Comparison of ENCODE assay signal across 8 mouse cellular contexts in the genomic region with DNA sequence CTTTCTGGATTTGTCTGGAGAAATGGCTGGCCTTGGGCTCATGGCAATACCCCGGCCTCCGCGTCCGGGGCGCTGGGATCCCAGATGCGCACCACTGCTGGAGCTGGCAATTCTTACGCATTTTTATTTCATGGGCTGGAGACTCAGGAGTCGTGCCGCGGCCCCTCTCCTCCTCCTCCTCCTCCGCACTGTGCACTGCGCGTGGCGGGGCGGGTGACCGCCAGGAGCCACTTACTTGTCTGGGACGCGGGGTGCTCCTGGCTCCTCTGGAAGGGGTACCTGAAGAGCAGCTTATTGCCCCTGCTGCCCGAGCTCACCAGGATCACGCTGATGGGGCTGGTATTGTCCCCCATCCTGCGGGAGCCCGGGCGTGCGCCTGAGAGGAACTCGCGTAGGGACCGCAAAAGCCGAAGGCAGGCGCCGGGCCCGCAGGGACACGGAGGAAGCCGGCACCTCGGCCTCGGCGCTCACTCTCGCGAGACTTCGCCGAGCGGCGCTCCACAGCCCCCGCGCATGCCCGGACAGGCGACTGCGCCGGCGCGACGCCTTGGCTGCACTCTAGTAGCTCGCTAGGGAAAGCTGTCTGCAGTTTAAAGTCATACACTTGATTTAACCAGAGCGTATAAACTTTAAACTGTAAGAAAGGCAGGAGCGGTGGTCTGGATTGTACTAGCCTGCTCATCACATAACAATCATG. TPM values are rescaled to one million over a fixed set of nuclear protein-coding genes. Genes with fewer than 3 reads are reported as not detected.
DNase-seq lines count a peak whose midpoint lies in the region; ATAC-seq and TF ChIP-seq lines count a peak whose summit lies in the region.

Gene Nprl3, minus strand, starts transcription at position 520 of the 697 bp plus-strand sequence.

- ATAC-seq in erythroblast, adult 5-6 weeks (replicated peaks; ENCODE audit: low FRiP score, poor library complexity, severe bottlenecking) = peak; percentile 54
- peak; percentile 91 for ATAC-seq in heart, embryonic 11.5 days (replicated peaks; ENCODE audit: insufficient number of reproducible peaks, low FRiP score, low TSS enrichment)
- peak; percentile 99 for ATAC-seq in kidney, embryonic 16.5 days (ENCODE audit: low FRiP score, low TSS enrichment)

- H3ac ChIP-seq in myocyte (ENCODE audit: control insufficient read depth, insufficient read length) = peak within 1 kb of the TSS; percentile 58

- peak within 1 kb of the TSS; percentile 77 for H3K4me2 ChIP-seq in heart, embryonic 11.5 days
- peak within 1 kb of the TSS; percentile 72 for H3K4me2 ChIP-seq in kidney, embryonic 16.5 days (replicated peaks; ENCODE audit: low read depth, low read length)
- H3K4me2 ChIP-seq in myocyte (ENCODE audit: low read depth) = peak within 1 kb of the TSS; percentile 99

- DNase-seq in A20 (ENCODE audit: low read depth, low spot score) = peak; percentile 96
- DNase-seq in brain, adult 2 months (ENCODE audit: low read depth, low spot score) = peak; percentile 97
- DNase-seq in liver, adult 2 months (ENCODE audit: extremely low read depth, low read depth, low spot score) = peak; percentile 74
- peak; percentile 96 for DNase-seq in splenic B cell, adult 2 months (ENCODE audit: low read depth, low spot score)

- no peaks in the 10 kb centered on the region for H3K27me3 ChIP-seq in heart, embryonic 11.5 days (ENCODE audit: control insufficient read depth, insufficient read depth, low read length)
- peaks cover 3% of the 10 kb centered on the region; the same call in 1 of the 2 replicates for H3K27me3 ChIP-seq in kidney, embryonic 16.5 days (ENCODE audit: insufficient read depth, low read length)
- H3K27me3 ChIP-seq in liver, adult 2 months (ENCODE audit: control insufficient read depth, insufficient read depth, low read length) = no peaks in the 10 kb centered on the region
- H3K27me3 ChIP-seq in myocyte (ENCODE audit: control insufficient read depth, insufficient read depth, insufficient read length) = no peaks in the 10 kb centered on the region
- no peaks in the 10 kb centered on the region for H3K27me3 ChIP-seq in splenic B cell, adult 2 months (ENCODE audit: control insufficient read depth, insufficient read depth, low read length, poor library complexity, severe bottlenecking)

- under 1% methylated on average over 54 of the region's 54 CpGs for WGBS in heart, embryonic 11.5 days (ENCODE audit: insufficient replicate concordance)
- under 1% methylated on average over 54 of the region's 54 CpGs for WGBS in kidney, embryonic 16.5 days
- WGBS in liver, adult 2 months = under 1% methylated on average over 54 of the region's 54 CpGs

- peak within 1 kb of the TSS; percentile 87 for H3K4me3 ChIP-seq in heart, embryonic 11.5 days (ENCODE audit: low read depth, low read length)
- peak within 1 kb of the TSS; percentile 87 for H3K4me3 ChIP-seq in kidney, embryonic 16.5 days (ENCODE audit: low read length)
- peak within 1 kb of the TSS; percentile 97 for H3K4me3 ChIP-seq in liver, adult 2 months (ENCODE audit: insufficient read depth, low read depth, low read length)
- peak within 1 kb of the TSS; percentile 61 for H3K4me3 ChIP-seq in myocyte

- TF ChIP-seq CTCF in liver, adult 2 months (IDR thresholded peaks at IDR 0.05; ENCODE audit: low read depth, low read length) = no peak

- TF ChIP-seq POLR2A in liver, adult 2 months (IDR thresholded peaks at IDR 0.05; ENCODE audit: extremely low read depth, insufficient read depth, low read length) = peak; percentile 79
- peak; percentile 96 for TF ChIP-seq POLR2A in myocyte (IDR thresholded peaks at IDR 0.05; ENCODE audit: insufficient read length, low read depth)

- peak within 1 kb of the TSS; percentile 98 for H3K9ac ChIP-seq in heart, embryonic 11.5 days (ENCODE audit: low read depth, low read length)
- peak within 1 kb of the TSS; percentile 94 for H3K9ac ChIP-seq in kidney, embryonic 16.5 days (replicated peaks; ENCODE audit: low read length)
- H3K9ac ChIP-seq in liver, adult 2 months (ENCODE audit: low read depth, low read length) = peak within 1 kb of the TSS; percentile 91

- peaks cover 9% of the 10 kb centered on the region; the same call in 1 of the 2 replicates for H3K79me2 ChIP-seq in liver, adult 2 months (ENCODE audit: control insufficient read depth, insufficient read depth, low read length)
- H3K79me2 ChIP-seq in myocyte (ENCODE audit: control insufficient read depth, insufficient read depth) = peaks cover 28% of the 10 kb centered on the region

- no peaks in the 10 kb centered on the region for H3K36me3 ChIP-seq in heart, embryonic 11.5 days (ENCODE audit: control insufficient read depth, insufficient read depth, low read length)
- no peaks in the 10 kb centered on the region for H3K36me3 ChIP-seq in kidney, embryonic 16.5 days (ENCODE audit: insufficient read depth, low read length)
- no peaks in the 10 kb centered on the region; the same call in 1 of the 2 replicates for H3K36me3 ChIP-seq in liver, adult 2 months (ENCODE audit: control insufficient read depth, insufficient read depth, low read length)
- no peaks in the 10 kb centered on the region for H3K36me3 ChIP-seq in myocyte (ENCODE audit: control insufficient read depth, insufficient read depth)
- peaks cover 1% of the 10 kb centered on the region; the same call in 1 of the 2 replicates for H3K36me3 ChIP-seq in splenic B cell, adult 2 months (ENCODE audit: control insufficient read depth, insufficient read depth, low read length, poor library complexity, severe bottlenecking)

- peaks cover 7% of the 10 kb centered on the region; the same call in 1 of the 2 replicates for H3K4me1 ChIP-seq in heart, embryonic 11.5 days (ENCODE audit: control insufficient read depth, insufficient read depth, low read length)
- H3K4me1 ChIP-seq in kidney, embryonic 16.5 days (ENCODE audit: insufficient read depth, low read length) = peaks cover 15% of the 10 kb centered on the region
- H3K4me1 ChIP-seq in liver, adult 2 months (ENCODE audit: control insufficient read depth, insufficient read depth, low read length) = no peaks in the 10 kb centered on the region; the same call in 1 of the 2 replicates

- H3K27ac ChIP-seq in heart, embryonic 11.5 days (ENCODE audit: low read depth, low read length) = peak within 1 kb of the TSS; percentile 96
- H3K27ac ChIP-seq in kidney, embryonic 16.5 days (ENCODE audit: low read length) = peak within 1 kb of the TSS; percentile 96
- peak within 1 kb of the TSS; percentile 73 for H3K27ac ChIP-seq in liver, adult 2 months (replicated peaks; ENCODE audit: insufficient read depth, low read depth, low read length)

- H3K9me3 ChIP-seq in heart, embryonic 11.5 days (replicated peaks; ENCODE audit: control insufficient read depth, low read length) = no peaks in the 10 kb centered on the region
- H3K9me3 ChIP-seq in kidney, embryonic 16.5 days (ENCODE audit: low read length) = no peaks in the 10 kb centered on the region

TF ChIP-seq in myocyte, 11 proteins besides CTCF, POLR2A, EP300 and RAD21:
- TF ChIP-seq POLR2AphosphoS2 (IDR thresholded peaks at IDR 0.05; ENCODE audit: insufficient read length, low read depth) (peak; percentile 98), E2F4 (IDR thresholded peaks at IDR 0.05; ENCODE audit: insufficient read depth) (no peak)

RNA-seq across cellular contexts. Expression of gene Nprl3, which starts in this region (rescaled TPM):
- 58.0 and 62.7 TPM in 2 replicates for total RNA-seq in erythroblast, adult 5-6 weeks (2015; ENCODE audit: low replicate concordance)
- 166 and 187 TPM in 2 replicates for total RNA-seq in erythroblast, adult 5-6 weeks (2017; ENCODE audit: low replicate concordance)
- 26.1 and 34.6 TPM in 2 replicates for polyA plus RNA-seq in heart, embryonic 11.5 days (2014; fragmentation: Nextera tagmentation; extraction: Ambion mirVana)
- 50.2 and 50.8 TPM in 2 replicates for polyA plus RNA-seq in kidney, embryonic 16.5 days (2015; fragmentation: Nextera tagmentation; extraction: Ambion mirVana)
- total RNA-seq in liver, adult 2 months (2014; rRNA removed) = 12.7 and 13.4 TPM in 2 replicates
- polyA plus RNA-seq in liver, adult 2 months (2012; rRNA removed) = 46.7 and 65.4 TPM in 2 replicates
- polyA plus RNA-seq in myocyte (2012; fragmentation: generic; extraction: Trizol) = 57.4 TPM

Comparison
In these comparisons a context has a peak if more than half of its experiments do, and no peak if none do; other contexts are left out.
1. Peak in every context shown above with its lines: DNase-seq, ATAC-seq, H3K4me3 ChIP-seq and H3K27ac ChIP-seq.